Mouse (Mus musculus) embryonic facial prominence, embryonic 11.5 days (tissue): Measurements from ENCODE around the gene Stpg4. TPM values are rescaled to one million over a fixed set of nuclear protein-coding genes. Genes with fewer than 3 reads are reported as not detected.

Experiments
- ATAC-seq: fragments of 200-750 bp; cut with Nextera tagmentation; replicated peaks from 2 replicates; pipeline ENCODE4 v1.8.0; 2017; ENCODE audit warnings: low read depth; ENCODE audit not compliant: insufficient number of reproducible peaks, low FRiP score, low TSS enrichment
- DNase-seq: peaks from one replicate; pipeline ENCODE4 v3.0.0-alpha.2; 2015; ENCODE audit warnings: low spot score
- H3K27ac ChIP-seq: fragments of 300-500 bp; sonication (generic); replicated peaks from 2 replicates; pipeline ENCODE4 v1.5.1; 2014; ENCODE audit warnings: mild to moderate bottlenecking, low read depth, low read length, control low read depth
- H3K27me3 ChIP-seq: fragments of 300-500 bp; sonication (generic); 2 replicates; pipeline ENCODE4 v1.6.1; 2014; ENCODE audit warnings: mild to moderate bottlenecking, low read length, moderate library complexity, mixed read lengths; ENCODE audit not compliant: control insufficient read depth, insufficient read depth
- H3K36me3 ChIP-seq: fragments of 300-500 bp; sonication (generic); replicated peaks from 2 replicates; pipeline ENCODE4 v1.6.1; 2014; ENCODE audit warnings: low read depth, mild to moderate bottlenecking, low read length, moderate library complexity, mixed read lengths; ENCODE audit not compliant: control insufficient read depth, insufficient read depth
- H3K4me1 ChIP-seq: fragments of 300-500 bp; sonication (generic); 2 replicates; pipeline ENCODE4 v1.6.1; 2014; ENCODE audit warnings: low read length, mixed read lengths; ENCODE audit not compliant: control insufficient read depth, insufficient read depth
- H3K4me2 ChIP-seq: fragments of 300-500 bp; sonication (generic); 2 replicates; pipeline ENCODE4 v1.6.1; 2014; ENCODE audit warnings: low read depth, mild to moderate bottlenecking, control low read depth, low read length, moderate library complexity
- H3K4me3 ChIP-seq: fragments of 300-500 bp; sonication (generic); 2 replicates; pipeline ENCODE4 v1.5.1; 2014; ENCODE audit warnings: low read depth, low read length, control low read depth
- H3K9ac ChIP-seq: fragments of 300-500 bp; sonication (generic); replicated peaks from 2 replicates; pipeline ENCODE4 v1.6.1; 2014; ENCODE audit warnings: mild to moderate bottlenecking, control low read depth, low read length
- H3K9me3 ChIP-seq: fragments of 300-500 bp; sonication (generic); replicated peaks from 2 replicates; pipeline ENCODE4 v1.6.1; 2016; ENCODE audit warnings: mild to moderate bottlenecking, low read length, inconsistent platforms, mixed read lengths; ENCODE audit not compliant: control insufficient read depth
- WGBS: fragments of 180-500 bp; shearing (Covaris S2); extraction: QIAGEN DNeasy Blood & Tissue Kit; methylation state at CpG from one replicate; pipeline ENCODE4 v1.1.7; 2014; 5-methylcytosine and 5-hydroxymethylcytosine counted together
- polyA plus RNA-seq: library from polyadenylated mRNA; unstranded; fragments of >200 nt; fragmentation: Nextera tagmentation; extraction: Ambion mirVana; gene quantifications from 2 replicates; pipeline ENCODE4 v1.2.1, GENCODE M21; 2014

Gene Stpg4
- polyA plus RNA-seq, 1 experiment from 2014 or later, result not detected

DNA sequence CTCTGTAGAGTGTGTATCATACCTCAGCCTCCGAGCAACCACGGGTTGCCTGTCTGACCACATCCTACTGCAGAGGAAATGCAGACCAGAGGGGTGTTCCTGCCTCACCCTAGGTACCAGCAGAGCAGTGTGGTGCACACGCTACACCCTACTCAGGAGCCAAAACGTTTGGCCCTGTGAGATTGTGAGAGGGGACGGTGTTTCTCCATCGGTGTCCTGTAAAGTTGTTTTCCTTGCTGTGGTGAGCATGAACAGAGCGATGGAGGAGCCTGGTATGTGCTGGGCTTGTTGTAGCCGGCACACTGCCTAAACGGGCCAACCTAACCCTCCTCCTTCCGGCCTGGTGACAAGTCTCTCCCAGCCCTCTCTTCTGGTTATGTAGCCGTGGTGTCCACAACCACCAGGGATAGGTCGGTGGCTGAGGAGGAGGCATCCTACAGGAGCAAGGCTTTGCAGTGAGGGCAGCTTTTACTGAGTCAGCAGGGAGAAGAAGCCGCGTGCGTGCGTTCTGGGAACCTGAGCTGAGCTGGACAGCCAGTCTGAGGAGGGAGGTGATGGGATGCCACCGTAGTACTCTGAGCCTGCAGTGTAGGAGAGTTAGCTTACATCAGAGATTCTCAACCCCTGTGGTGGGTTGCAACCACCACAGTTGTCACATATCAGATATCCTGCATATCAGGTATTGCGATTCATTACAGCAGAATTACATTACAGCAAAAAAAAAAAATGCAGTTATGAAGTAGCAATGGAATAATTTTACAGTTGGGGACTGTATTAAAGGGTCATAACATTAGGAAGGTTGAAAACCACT lies 82.9 kb downstream of the Stpg4 start:
- Histone ChIP-seq H3K4me1 (no peaks in the 10 kb centered on the region), H3K36me3 (no peaks in the 10 kb centered on the region), H3K27me3 (no peaks in the 10 kb centered on the region), H3K27ac (no peak overlapping the region), H3K4me2 (no peak overlapping the region), H3K9me3 (no peaks in the 10 kb centered on the region), H3K4me3 (no peak overlapping the region), H3K9ac (no peak overlapping the region)
- DNase-seq (no peak), ATAC-seq (peak; percentile 22; the same call in 1 of the 2 replicates)
- WGBS, result 64% methylated on average over 18 of the region's 18 CpGs

GRCm38 (mm10) chr17:87343060-87343703 lies 84.4 kb downstream of the Stpg4 start:
- Histone ChIP-seq H3K4me3 (no peak overlapping the region), H3K4me1 (no peaks in the 10 kb centered on the region), H3K9me3 (no peaks in the 10 kb centered on the region), H3K27ac (no peak overlapping the region), H3K27me3 (no peaks in the 10 kb centered on the region), H3K4me2 (no peak overlapping the region), H3K9ac (no peak overlapping the region), H3K36me3 (no peaks in the 10 kb centered on the region)
- ATAC-seq (no peak), DNase-seq (no peak)
- WGBS, result 48% methylated on average over 8 of the region's 8 CpGs

Other genes starting within 250 kb of the Stpg4 start
- gene Mcfd2, start 161.8 kb downstream of the Stpg4 start, polyA plus RNA-seq, result 82.0 and 85.7 TPM in 2 replicates
- gene Ttc7, start 144.9 kb downstream of the Stpg4 start, polyA plus RNA-seq, result 2.3 and 3.3 TPM in 2 replicates
- gene Calm2, start 19.2 kb upstream of the Stpg4 start, polyA plus RNA-seq, result 1,261 and 1,315 TPM in 2 replicates
- 87.7 and 93.7 TPM in 2 replicates for gene Epcam, start 208.2 kb upstream of the Stpg4 start, polyA plus RNA-seq
- gene Msh2, start 244.6 kb upstream of the Stpg4 start, polyA plus RNA-seq, result 93.7 and 96.1 TPM in 2 replicates